Mouse (Mus musculus) liver, embryonic 16.5 days (tissue): ENCODE measurements around the gene Tshr. TPM values are rescaled to one million over a fixed set of nuclear protein-coding genes. Genes with fewer than 3 reads are reported as not detected.

ENCODE experiments used
- ATAC-seq: fragments of 200-750 bp; cut with Nextera tagmentation; 2 replicates; pipeline ENCODE4 v1.8.0; 2017; ENCODE audit warnings: low read depth, mild to moderate bottlenecking, moderate number of reproducible peaks, moderate library complexity
- H3K27ac ChIP-seq: fragments of 300-500 bp; sonication (generic); 2 replicates; pipeline ENCODE4 v1.5.1; 2014; ENCODE audit warnings: mild to moderate bottlenecking, low read length
- H3K27me3 ChIP-seq: fragments of 300-500 bp; sonication (generic); 2 replicates; pipeline ENCODE4 v1.6.1; 2014; ENCODE audit warnings: low read depth, low read length, mixed read lengths; ENCODE audit not compliant: control insufficient read depth, insufficient read depth
- H3K36me3 ChIP-seq: fragments of 300-500 bp; sonication (generic); 2 replicates; pipeline ENCODE4 v1.6.1; 2014; ENCODE audit warnings: mild to moderate bottlenecking; ENCODE audit not compliant: control insufficient read depth, insufficient read depth
- H3K4me1 ChIP-seq: fragments of 300-500 bp; sonication (generic); 2 replicates; pipeline ENCODE4 v1.6.1; 2014; ENCODE audit warnings: low read depth, low read length, mixed read lengths; ENCODE audit not compliant: control insufficient read depth
- H3K4me2 ChIP-seq: fragments of 300-500 bp; sonication (generic); 2 replicates; pipeline ENCODE4 v1.6.1; 2014; ENCODE audit warnings: low read depth, low read length, mixed read lengths
- H3K4me3 ChIP-seq: fragments of 300-500 bp; sonication (generic); 2 replicates; pipeline ENCODE4 v1.5.1; 2014; ENCODE audit warnings: low read depth, mild to moderate bottlenecking, low read length
- H3K9ac ChIP-seq: fragments of 300-500 bp; sonication (generic); 2 replicates; pipeline ENCODE4 v1.6.1; 2014; ENCODE audit warnings: low read depth, low read length
- H3K9me3 ChIP-seq: fragments of 300-500 bp; sonication (generic); replicated peaks from 2 replicates; pipeline ENCODE4 v1.6.1; 2016; ENCODE audit warnings: low read length; ENCODE audit not compliant: control insufficient read depth
- WGBS: fragments of 180-500 bp; shearing (Covaris S2); extraction: QIAGEN DNeasy Blood & Tissue Kit; methylation state at CpG from one replicate; pipeline ENCODE4 v1.1.7; 2014; ENCODE audit not compliant: insufficient replicate concordance; 5-methylcytosine and 5-hydroxymethylcytosine counted together
- polyA plus RNA-seq: library from polyadenylated mRNA; unstranded; fragments of >200 nt; fragmentation: Nextera tagmentation; extraction: Ambion mirVana; gene quantifications from 2 replicates; pipeline ENCODE4 v1.2.1, GENCODE M21; 2015

The Tshr gene
- polyA plus RNA-seq, 1 experiment from 2014 or later, result 0.09 TPM

- peaks cover 13% of the 10 kb centered on the region for H3K36me3 ChIP-seq
- WGBS, result under 1% methylated on average over 32 of the region's 32 CpGs
- peak; percentile 64 for ATAC-seq
- H3K27ac ChIP-seq, result peak overlapping the region; percentile 99
- no peaks in the 10 kb centered on the region for H3K27me3 ChIP-seq
- peaks cover 19% of the 10 kb centered on the region for H3K4me1 ChIP-seq
- peak overlapping the region; percentile 98 for H3K9ac ChIP-seq
- peak overlapping the region; percentile 83 for H3K4me2 ChIP-seq
- peak overlapping the region; percentile 92 for H3K4me3 ChIP-seq
- H3K9me3 ChIP-seq, result no peaks in the 10 kb centered on the region
These were observed 203.9 kb downstream of the Tshr start for GRCm38 (mm10) chr12:91588176-91588669.

- under 1% methylated on average over 69 of the region's 83 CpGs for WGBS
- Histone ChIP-seq H3K27me3 (no peaks in the 10 kb centered on the region), H3K4me3 (peak overlapping the region; percentile 92), H3K9me3 (no peaks in the 10 kb centered on the region), H3K36me3 (peaks cover 13% of the 10 kb centered on the region), H3K4me2 (peak overlapping the region; percentile 83), H3K9ac (peak overlapping the region; percentile 98), H3K4me1 (peaks cover 19% of the 10 kb centered on the region), H3K27ac (peak overlapping the region; percentile 99)
- peak; percentile 51 for ATAC-seq
These were observed 204.5 kb downstream of the Tshr start for GRCm38 (mm10) chr12:91588670-91589541.

GRCm38 (mm10) chr12:91589542-91589846 is 205.1 kb downstream of the Tshr start:
- H3K9me3 ChIP-seq, result no peaks in the 10 kb centered on the region
- H3K27ac ChIP-seq, result peak overlapping the region; percentile 99
- WGBS, result 0% methylated on average over 11 of the region's 11 CpGs
- peak overlapping the region; percentile 98 for H3K9ac ChIP-seq
- H3K4me1 ChIP-seq, result peaks cover 19% of the 10 kb centered on the region
- H3K4me2 ChIP-seq, result peak overlapping the region; percentile 83
- no peak for ATAC-seq
- no peaks in the 10 kb centered on the region for H3K27me3 ChIP-seq
- H3K36me3 ChIP-seq, result peaks cover 13% of the 10 kb centered on the region
- H3K4me3 ChIP-seq, result peak overlapping the region; percentile 92

- no peaks in the 10 kb centered on the region for H3K27me3 ChIP-seq
- under 1% methylated on average over 70 of the region's 99 CpGs for WGBS
- H3K9ac ChIP-seq, result peak within 1 kb of the TSS; percentile 98
- H3K4me1 ChIP-seq, result peaks cover 19% of the 10 kb centered on the region
- H3K4me3 ChIP-seq, result peak within 1 kb of the TSS; percentile 92
- peak within 1 kb of the TSS; percentile 95 for H3K4me2 ChIP-seq
- ATAC-seq, result peak; percentile 84
- H3K9me3 ChIP-seq, result no peaks in the 10 kb centered on the region
- peak within 1 kb of the TSS; percentile 99 for H3K27ac ChIP-seq
- H3K36me3 ChIP-seq, result peaks cover 7% of the 10 kb centered on the region
These were observed 205.7 kb downstream of the Tshr start, which contains the start of gene Gtf2a1 for GRCm38 (mm10) chr12:91589847-91590690. TSS of gene Gtf2a1 (minus strand) at chr12:91590487.

- Histone ChIP-seq H3K4me3 (peak overlapping the region; percentile 88), H3K9ac (peak overlapping the region; percentile 87), H3K4me1 (peaks cover 19% of the 10 kb centered on the region), H3K9me3 (no peaks in the 10 kb centered on the region), H3K27ac (peak overlapping the region; percentile 96), H3K27me3 (no peaks in the 10 kb centered on the region), H3K4me2 (peak overlapping the region; percentile 95), H3K36me3 (peaks cover 3% of the 10 kb centered on the region)
- ATAC-seq, result no peak
- 23% methylated on average over 6 of the region's 6 CpGs for WGBS
These were observed 206.4 kb downstream of the Tshr start for GRCm38 (mm10) chr12:91590716-91591115.

GRCm38 (mm10) chr12:91591191-91591590 is 206.8 kb downstream of the Tshr start:
- Histone ChIP-seq H3K9me3 (no peaks in the 10 kb centered on the region), H3K4me2 (peak overlapping the region; percentile 95), H3K9ac (peak overlapping the region; percentile 87), H3K27me3 (no peaks in the 10 kb centered on the region), H3K36me3 (no peaks in the 10 kb centered on the region), H3K27ac (peak overlapping the region; percentile 96), H3K4me3 (peak overlapping the region; percentile 88), H3K4me1 (peaks cover 19% of the 10 kb centered on the region)
- no peak for ATAC-seq
- 84% methylated on average over 1 of the region's 1 CpGs for WGBS

GRCm38 (mm10) chr12:91592128-91592527 is 207.8 kb downstream of the Tshr start:
- Histone ChIP-seq H3K9me3 (no peaks in the 10 kb centered on the region), H3K27ac (no peak overlapping the region), H3K9ac (no peak overlapping the region), H3K27me3 (no peaks in the 10 kb centered on the region), H3K4me1 (peaks cover 15% of the 10 kb centered on the region), H3K4me2 (no peak overlapping the region), H3K36me3 (no peaks in the 10 kb centered on the region), H3K4me3 (no peak overlapping the region)
- WGBS, result 74% methylated on average over 3 of the region's 3 CpGs
- ATAC-seq, result no peak
